Mouse (Mus musculus): ENCODE measurements around the gene Hs6st1. TPM values are rescaled to one million over a fixed set of nuclear protein-coding genes. Genes with fewer than 3 reads are reported as not detected.

Hs6st1 gene
- total and polyA plus RNA-seq, 3 experiments: 9.1 to 18.1 (median 17.7) TPM

- H3K4me3 ChIP-seq (replicated peaks in 1 of 3; ENCODE audit: low read depth in 2 of 3, low read length in 2 of 3, poor library complexity in 1 of 3): peak overlapping the region in 2 of 3 experiments; percentile 13 to 75
- peaks cover 21 to 60% of the 10 kb centered on the region in 2 experiments for H3K4me1 ChIP-seq (ENCODE audit: control insufficient read depth in 1 of 2, insufficient read depth in 2 of 2)
- H3K9me3 ChIP-seq (replicated peaks; ENCODE audit: low read length): no peaks in the 10 kb centered on the region
- H3K4me2 ChIP-seq (ENCODE audit: insufficient read depth, low read depth, poor library complexity, severe bottlenecking): peak overlapping the region; percentile 90
- H3K27ac ChIP-seq (ENCODE audit: insufficient read depth, low read depth): no peak overlapping the region
- TF ChIP-seq UBTF (IDR thresholded peaks at IDR 0.05; ENCODE audit: low read depth, low read length) (no peak), NRF1 (IDR thresholded peaks at IDR 0.05; ENCODE audit: low read depth, low read length) (no peak), SMC3 (IDR thresholded peaks at IDR 0.05; ENCODE audit: low read depth, low read length) (no peak), MAFK (IDR thresholded peaks at IDR 0.05; ENCODE audit: insufficient replicate concordance, low read length) (peak; percentile 95), ZKSCAN1 (IDR thresholded peaks at IDR 0.05; ENCODE audit: borderline replicate concordance, low read depth, low read length) (no peak)
- H3K27me3 ChIP-seq (replicated peaks): peaks cover 2% of the 10 kb centered on the region
- peak overlapping the region; percentile 9; the same call in 1 of the 2 replicates for H3K9ac ChIP-seq (ENCODE audit: insufficient read depth, low read depth)
- dilution Hi-C loops (cut with MboI; ENCODE audit: extremely low pct_ligation_motif_present, extremely low pct_unique_long_range_greater_than_20kb, low sequenced_read_pairs): no loop called here
- peaks cover 3 to 45% of the 10 kb centered on the region in 2 experiments for H3K36me3 ChIP-seq (replicated peaks in 1 of 2; ENCODE audit: control insufficient read depth in 1 of 2, insufficient read depth in 1 of 2, low read length in 1 of 2)
- no peak for DNase-seq (ENCODE audit: extremely low read depth)
- in situ Hi-C loops (cut with MboI; ENCODE audit: low pct_ligation_motif_present, low pct_unique_long_range_greater_than_20kb, low sequenced_read_pairs): no loop called here
- peaks cover 34% of the 10 kb centered on the region for H3K79me2 ChIP-seq (replicated peaks; ENCODE audit: control insufficient read depth, extremely low read depth, insufficient read depth, poor library complexity, severe bottlenecking)
Measured at GRCm38 (mm10) chr1:36070740-36071139, 2.5 kb downstream of the Hs6st1 start.

DNA sequence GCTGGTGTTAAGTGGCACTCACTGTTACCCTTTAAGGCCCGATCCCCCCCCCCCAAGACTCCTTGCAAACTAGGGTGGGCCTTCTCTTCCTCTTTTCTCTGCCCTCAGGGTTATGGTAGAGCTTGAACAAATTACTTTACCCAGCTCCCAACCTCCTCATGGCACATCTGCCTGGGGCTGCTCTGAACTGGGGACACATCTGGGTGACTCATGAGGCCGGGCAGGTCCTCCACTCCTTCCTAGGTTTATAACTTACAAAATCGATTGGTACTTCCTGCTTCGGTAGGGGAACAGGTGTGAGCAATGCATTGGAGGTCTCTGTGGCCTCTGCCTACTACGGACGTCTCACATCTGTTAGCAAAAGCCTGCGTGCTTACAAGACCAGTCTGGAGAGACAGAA, 3.0 kb downstream of the Hs6st1 start:
- dilution Hi-C loops (cut with MboI; ENCODE audit: extremely low pct_ligation_motif_present, extremely low pct_unique_long_range_greater_than_20kb, low sequenced_read_pairs) (no loop called here), in situ Hi-C loops (cut with MboI; ENCODE audit: low pct_ligation_motif_present, low pct_unique_long_range_greater_than_20kb, low sequenced_read_pairs) (no loop called here)
- peak overlapping the region in 1 of 3 experiments; percentile 18 for H3K4me3 ChIP-seq (replicated peaks in 1 of 3; ENCODE audit: low read depth in 2 of 3, low read length in 2 of 3, poor library complexity in 1 of 3)
- H3K9me3 ChIP-seq (replicated peaks; ENCODE audit: low read length): no peaks in the 10 kb centered on the region
- no peak for TF ChIP-seq MXI1 (IDR thresholded peaks at IDR 0.05; ENCODE audit: low read depth, low read length)
- H3K27me3 ChIP-seq (replicated peaks): peaks cover 1% of the 10 kb centered on the region
- DNase-seq (ENCODE audit: extremely low read depth): no peak
- peak overlapping the region; percentile 90; the same call in 1 of the 2 replicates for H3K4me2 ChIP-seq (ENCODE audit: insufficient read depth, low read depth, poor library complexity, severe bottlenecking)
- H3K9ac ChIP-seq (ENCODE audit: insufficient read depth, low read depth): 0 out of 2 replicates have a peak overlapping the region, but pooled peaks have one; percentile 9
- peaks cover 34% of the 10 kb centered on the region for H3K79me2 ChIP-seq (replicated peaks; ENCODE audit: control insufficient read depth, extremely low read depth, insufficient read depth, poor library complexity, severe bottlenecking)
- peaks cover 3 to 49% of the 10 kb centered on the region in 2 experiments for H3K36me3 ChIP-seq (replicated peaks in 1 of 2; ENCODE audit: control insufficient read depth in 1 of 2, insufficient read depth in 1 of 2, low read length in 1 of 2)
- peaks cover 21 to 59% of the 10 kb centered on the region in 2 experiments for H3K4me1 ChIP-seq (ENCODE audit: control insufficient read depth in 1 of 2, insufficient read depth in 2 of 2)
- H3K27ac ChIP-seq (ENCODE audit: insufficient read depth, low read depth): no peak overlapping the region

- no peak for DNase-seq (ENCODE audit: extremely low read depth)
- Histone ChIP-seq H3K4me1 (ENCODE audit: control insufficient read depth in 1 of 2, insufficient read depth in 2 of 2) (peaks cover 21 to 62% of the 10 kb centered on the region in 2 experiments), H3K27ac (ENCODE audit: insufficient read depth, low read depth) (no peak overlapping the region), H3K27me3 (replicated peaks) (no peaks in the 10 kb centered on the region), H3K36me3 (replicated peaks in 1 of 2; ENCODE audit: control insufficient read depth in 1 of 2, insufficient read depth in 1 of 2, low read length in 1 of 2) (peaks cover 3 to 54% of the 10 kb centered on the region in 2 experiments), H3K4me3 (replicated peaks in 1 of 3; ENCODE audit: low read depth in 2 of 3, low read length in 2 of 3, poor library complexity in 1 of 3) (no peak overlapping the region), H3K4me2 (ENCODE audit: insufficient read depth, low read depth, poor library complexity, severe bottlenecking) (no peak overlapping the region), H3K9ac (ENCODE audit: insufficient read depth, low read depth) (no peak overlapping the region), H3K9me3 (replicated peaks; ENCODE audit: low read length) (no peaks in the 10 kb centered on the region), H3K79me2 (replicated peaks; ENCODE audit: control insufficient read depth, extremely low read depth, insufficient read depth, poor library complexity, severe bottlenecking) (peaks cover 34% of the 10 kb centered on the region)
- in situ Hi-C loops (cut with MboI; ENCODE audit: low pct_ligation_motif_present, low pct_unique_long_range_greater_than_20kb, low sequenced_read_pairs) (no loop called here), dilution Hi-C loops (cut with MboI; ENCODE audit: extremely low pct_ligation_motif_present, extremely low pct_unique_long_range_greater_than_20kb, low sequenced_read_pairs) (no loop called here)
- TF ChIP-seq MYC (IDR thresholded peaks at IDR 0.05; ENCODE audit: low read depth, low read length) (no peak), NELFE (IDR thresholded peaks at IDR 0.05; ENCODE audit: low read depth, low read length) (no peak)
Measured at GRCm38 (mm10) chr1:36071611-36072010, 3.4 kb downstream of the Hs6st1 start.

Measured in CH12.LX (cell line).